Mouse (Mus musculus): ENCODE measurements around the gene Scn3b.

Scn3b gene

DNA sequence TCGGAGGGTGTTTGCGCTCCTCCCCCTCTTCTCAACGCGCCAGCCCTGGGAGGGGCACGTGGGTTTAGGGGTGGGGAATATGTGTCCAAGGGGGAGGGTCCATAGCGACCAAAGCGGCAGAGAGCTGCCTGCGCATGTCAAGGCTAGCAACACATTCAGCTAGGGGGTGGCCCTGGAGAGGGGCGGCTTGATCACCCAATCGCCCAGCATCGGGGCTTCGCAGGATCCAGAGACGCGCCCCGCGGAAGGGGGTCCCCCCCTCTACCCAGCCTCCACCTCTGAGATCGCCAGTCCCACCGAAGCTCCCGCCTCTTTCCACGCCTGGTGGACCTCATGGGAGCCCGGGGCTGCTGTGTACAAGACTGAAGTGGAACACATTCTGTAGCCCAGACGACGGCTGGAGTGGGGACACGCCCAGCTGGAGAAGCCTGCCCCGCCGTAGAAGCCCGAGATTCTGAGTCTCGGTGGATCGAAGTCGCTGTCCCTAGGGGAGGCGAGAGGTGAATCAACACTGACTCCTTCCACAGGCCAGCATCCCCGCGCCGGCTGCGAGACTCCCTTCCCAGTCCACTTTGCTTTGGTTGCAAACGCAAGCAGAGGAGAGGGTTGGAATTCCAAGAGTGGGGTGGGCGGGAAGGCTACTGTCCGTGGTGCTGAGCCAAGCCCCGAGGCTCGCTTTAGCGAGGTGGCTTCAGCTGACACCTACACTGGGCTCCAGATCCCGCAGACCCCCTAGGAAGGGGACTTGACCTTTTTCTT is at the start of gene Scn3b:
Scn3b (plus strand) TSS at position 115 of the 759 bp plus-strand sequence.
- DNase-seq (ENCODE audit: low read depth, low spot score): peak; percentile 86

DNA sequence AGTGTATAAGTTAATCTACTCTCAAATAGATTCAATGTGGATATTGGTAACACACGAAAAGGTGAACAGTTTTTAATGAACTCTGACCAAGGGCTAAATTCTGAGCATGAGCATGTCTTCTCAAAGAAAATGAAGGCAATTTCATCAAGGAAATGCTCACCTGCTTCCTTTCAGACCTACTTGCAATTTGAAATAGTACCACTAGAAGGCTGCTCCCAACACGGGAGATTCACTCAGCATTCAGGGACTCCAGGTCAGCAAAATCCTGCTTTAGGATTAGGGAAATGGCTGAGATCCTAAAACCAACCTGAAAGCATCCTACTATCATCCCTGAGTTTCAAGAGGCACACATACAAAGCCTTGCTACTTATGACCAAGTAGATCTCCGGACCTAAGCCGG is 44.7 kb upstream of the Scn3b start:
- DNase-seq (ENCODE audit: low read depth, low spot score): no peak

DNA sequence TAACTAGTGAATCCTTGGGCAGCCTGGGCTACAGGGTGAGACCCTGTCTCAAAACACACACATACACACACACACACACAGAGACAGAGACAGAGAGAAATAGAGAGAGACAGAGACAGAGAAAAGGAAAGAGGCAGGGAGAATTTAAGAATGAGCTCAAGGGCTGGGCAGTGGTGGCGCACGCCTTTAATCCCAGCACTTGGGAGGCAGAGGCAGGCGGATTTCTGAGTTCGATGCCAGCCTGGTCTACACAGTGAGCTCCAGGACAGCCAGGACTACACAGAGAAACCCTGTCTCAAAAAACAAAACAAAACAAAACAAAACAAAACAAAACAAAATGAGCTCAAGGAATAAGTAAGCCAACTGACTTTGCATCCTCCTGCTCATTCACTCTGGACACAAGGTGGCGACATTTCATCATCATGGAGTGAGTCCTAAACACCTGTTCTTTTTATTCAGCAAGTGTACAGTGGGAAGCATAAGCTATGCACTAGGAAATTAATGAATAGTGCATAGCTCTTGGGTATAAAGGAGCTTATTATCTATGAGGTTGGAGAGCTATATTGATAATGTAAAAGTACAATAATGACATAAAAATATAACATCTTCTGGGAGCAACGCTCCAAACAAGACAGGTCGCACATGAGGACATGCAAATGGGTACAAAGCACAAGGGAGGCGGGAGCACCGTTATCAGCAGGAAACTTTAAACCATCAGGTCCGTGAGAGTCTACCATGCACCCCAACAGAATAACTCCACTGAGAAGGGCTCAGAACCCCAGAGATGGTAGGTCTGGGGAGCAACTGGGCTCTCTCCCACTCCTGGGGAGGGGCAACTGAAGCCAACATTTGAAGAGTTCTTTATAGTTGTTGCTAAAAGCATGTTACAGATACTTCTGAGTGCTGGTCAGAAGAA is 40.9 kb upstream of the Scn3b start:
- DNase-seq (ENCODE audit: low read depth, low spot score): peak; percentile 69

DNA sequence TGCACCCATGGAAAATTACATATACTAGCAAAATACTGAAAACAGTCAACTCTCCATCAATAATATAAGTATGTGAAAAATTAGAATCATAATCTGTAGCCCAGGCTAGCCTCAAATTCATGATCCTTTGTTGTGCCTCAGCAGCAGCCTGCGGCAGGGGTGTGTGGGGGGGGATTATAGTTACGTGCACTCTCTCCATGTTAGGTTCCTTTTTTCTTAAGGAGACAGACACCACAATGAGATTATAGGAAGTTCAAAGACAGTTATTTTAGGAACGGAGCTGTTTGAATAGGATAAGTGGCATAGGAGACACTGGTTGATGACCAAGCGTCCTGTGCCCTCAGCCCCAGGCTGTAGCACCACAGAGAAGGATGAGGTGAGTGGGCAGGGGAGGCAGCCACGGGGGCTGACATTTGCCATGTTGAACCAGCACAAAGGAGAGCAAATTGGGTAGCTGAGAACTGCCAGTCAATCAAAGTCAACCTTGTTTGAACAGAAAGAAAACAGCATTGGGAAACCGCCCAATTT is 40.1 kb upstream of the Scn3b start:
- no peak for DNase-seq (ENCODE audit: low read depth, low spot score)

DNA sequence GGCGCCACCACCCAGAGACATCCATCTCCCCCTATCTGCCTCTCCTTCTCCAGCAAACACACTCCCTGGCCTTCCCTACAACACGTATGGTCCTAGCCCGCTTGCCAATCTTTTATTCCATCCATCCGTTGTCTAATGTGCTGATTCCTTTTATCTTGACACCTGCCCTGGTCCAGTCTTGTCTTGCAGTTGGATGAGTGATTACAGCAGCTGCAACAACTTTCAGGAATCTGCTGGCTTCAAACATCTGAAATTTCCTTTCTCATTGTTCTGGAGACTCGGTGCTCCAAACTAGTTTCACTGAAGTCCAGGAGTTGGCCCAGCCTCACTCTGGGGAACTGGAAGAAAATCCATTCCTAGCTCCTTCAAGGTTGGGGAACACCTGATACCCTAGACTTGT is 39.5 kb upstream of the Scn3b start:
- no peak for DNase-seq (ENCODE audit: low read depth, low spot score)

DNA sequence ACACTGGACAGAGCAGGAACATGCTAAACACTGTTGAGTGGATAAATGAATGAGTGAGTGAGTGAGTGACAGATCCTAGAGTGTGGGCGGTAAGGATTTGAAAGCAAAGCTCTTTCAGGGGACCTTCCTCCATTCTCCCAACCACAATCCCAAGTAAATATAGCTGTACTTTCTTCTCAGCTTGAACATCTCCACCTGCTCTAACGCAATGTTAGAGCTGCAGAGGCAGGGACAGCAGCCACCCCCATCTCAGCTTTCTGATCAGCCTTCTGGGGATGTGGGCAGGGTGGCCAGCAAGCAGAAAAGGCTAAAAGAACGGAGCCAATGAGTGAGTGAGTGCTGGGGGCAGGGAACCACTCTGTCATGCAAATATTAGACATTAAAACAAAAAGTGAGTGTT is 38.0 kb upstream of the Scn3b start:
- no peak for DNase-seq (ENCODE audit: low read depth, low spot score)

DNA sequence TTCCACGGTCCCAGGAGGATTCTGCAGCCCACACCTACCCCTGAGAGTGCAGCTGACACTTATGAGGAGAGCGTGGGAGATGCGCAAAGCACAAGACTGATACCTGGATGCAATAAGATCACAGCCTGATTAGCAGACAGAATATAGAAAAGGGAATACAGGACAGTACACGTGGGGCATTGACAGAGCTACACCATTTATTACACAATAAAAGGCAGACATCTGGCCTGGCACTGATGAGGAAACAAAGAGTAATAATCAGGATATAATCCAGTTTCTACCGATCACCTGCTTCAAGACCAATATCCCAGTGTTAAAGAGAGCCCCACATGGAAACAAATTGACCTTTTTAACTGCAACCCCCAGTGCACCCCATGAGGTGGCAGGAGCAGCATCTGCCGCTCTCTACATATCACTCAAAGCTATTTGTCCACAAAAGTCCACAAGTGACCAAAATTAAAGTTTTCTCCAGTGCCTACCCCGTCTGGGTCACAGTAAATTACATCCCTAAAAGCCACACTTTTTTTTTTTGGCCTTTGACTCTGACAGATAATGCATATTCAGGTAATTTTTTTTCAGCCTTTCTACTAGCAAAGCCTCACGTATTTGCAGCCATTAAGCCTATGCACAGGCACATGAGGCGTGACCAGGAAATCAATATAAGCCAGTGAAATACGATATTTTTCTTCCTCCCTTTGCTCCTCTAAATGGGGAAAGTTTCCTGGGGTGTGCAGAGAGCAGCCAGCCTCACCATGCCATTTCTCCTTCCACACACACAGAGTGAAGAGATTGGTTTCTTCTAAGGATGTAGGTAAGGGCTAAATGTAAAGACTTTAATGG is 34.6 kb upstream of the Scn3b start:
- no peak for DNase-seq (ENCODE audit: low read depth, low spot score)

DNA sequence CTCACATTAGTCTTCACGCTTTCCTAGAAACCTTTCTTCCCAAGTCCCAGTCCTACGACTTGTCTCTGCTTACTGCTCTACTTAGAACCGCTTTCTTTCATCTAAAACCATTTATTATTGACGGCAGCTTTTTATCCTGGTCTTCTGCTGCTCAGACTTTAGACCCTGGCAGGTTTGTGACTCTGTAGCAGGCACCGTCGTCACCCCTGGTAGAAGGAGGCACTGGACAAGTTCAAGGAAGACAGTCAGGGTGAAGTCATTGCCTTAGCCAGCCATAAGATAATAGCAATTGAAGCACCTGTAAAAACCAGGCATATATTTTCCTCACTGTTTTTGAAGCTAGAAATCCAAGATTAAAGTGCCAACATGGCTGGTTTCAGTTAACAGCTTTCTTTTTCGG is 33.8 kb upstream of the Scn3b start:
- DNase-seq (ENCODE audit: low read depth, low spot score): no peak

DNA sequence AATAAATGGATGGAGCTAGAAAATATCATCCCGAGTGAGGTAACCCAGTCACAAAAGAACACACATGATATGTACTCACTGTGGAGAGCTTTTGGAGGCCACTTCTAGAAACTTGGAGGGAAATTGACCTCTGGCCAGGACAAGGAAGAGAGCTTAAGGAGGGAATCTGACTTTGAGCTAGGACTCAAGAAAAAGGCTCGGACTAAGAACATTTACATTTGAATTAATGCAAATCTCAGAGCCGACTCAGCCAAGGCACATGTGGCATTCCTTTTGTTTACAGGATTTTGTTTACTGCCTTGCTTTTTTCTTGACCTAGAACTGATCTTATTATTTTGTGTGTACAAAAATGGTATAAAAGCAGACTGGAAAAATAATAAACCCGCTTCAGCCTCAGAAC is 29.3 kb upstream of the Scn3b start:
- no peak for DNase-seq (ENCODE audit: low read depth, low spot score)

DNA sequence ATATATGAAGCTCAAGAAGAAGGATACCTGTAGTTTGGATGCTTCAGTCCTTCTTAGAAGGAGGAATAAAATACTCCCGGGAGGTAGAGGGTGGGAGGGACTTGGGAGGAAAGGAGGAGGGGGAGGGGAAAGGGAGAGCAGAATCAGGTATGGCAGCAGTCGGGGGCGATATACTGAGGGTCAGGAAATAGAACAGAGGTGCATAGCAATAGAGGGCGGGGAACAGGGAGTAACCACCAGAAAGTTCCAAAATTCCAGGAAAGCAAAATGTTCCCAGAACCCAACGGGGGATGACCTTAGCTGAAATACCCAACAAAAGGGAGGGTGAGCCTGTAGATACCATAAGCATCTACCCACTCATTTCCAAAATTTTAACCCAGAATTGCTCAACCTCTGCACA is 28.7 kb upstream of the Scn3b start:
- DNase-seq (ENCODE audit: low read depth, low spot score): no peak

DNA sequence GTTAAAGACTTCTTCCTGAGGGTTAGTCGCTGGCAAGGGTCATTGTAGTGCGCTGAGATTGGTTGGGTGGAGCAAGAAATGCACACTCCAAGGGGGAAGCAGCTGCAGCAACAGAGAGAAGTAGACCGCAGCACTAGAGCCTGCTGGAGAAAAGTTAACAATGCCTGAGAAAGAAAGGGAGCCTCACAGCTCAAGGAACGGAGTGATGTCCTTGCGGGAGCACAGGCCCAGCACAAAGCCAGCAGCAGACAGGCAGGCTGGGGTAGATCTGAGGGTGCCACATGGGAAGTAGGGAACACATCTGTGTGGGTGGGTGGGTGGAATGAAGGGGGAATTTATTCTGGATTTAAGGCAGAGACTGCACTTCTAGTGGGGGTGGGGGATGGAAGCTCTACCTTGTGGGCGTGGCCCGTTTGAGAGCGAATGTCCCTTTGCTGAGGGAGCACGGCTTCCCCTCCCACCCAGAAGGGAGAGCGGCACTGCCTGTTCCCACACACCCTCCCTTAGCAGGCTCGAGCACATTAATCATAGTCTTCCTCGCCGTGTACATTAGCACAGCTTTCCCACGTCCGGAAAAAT is 27.7 kb upstream of the Scn3b start:
- no peak for DNase-seq (ENCODE audit: low read depth, low spot score)

DNA sequence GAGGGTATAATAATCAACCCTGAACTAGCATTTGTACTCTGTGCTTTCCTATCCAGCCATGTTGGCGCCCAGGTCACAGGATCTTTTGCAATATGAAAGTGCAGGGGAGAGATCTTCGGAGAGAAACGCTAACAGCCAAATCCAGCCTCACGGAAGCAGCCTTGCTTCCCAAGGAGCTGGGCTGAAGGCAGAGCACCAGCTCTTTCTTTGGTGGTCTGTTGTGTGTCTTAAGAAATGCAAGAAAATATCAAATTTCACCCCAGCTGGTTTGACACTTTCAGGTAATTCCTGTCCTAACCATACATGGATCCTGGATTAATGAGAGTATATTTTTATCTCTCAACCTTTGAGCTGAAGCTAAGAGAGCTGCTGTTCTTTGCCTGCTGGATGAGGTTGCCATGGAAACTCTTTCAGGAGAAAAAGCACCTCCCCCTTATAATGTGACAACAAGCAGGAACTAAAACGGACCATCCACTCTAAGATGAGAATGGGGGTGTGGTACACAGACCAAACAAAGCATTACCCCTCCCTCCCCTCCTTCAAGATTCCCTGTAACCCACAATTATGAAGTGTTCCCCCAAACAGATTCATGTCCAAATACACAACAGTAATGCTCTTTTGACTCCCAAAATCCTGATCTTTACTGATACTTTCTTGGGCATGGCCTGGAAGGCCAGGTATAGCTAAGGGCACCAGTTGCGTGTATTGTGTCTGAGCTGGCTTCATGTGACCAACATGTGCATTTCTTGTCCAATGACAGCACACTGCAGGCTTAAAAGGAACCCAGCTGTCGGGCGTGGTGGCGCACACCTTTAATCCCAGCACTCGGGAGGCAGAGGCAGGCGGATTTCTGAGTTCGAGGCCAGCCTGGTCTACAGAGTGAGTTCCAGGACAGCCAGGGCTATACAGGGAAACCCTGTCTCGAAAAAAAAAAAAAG is 26.8 kb upstream of the Scn3b start:
- DNase-seq (ENCODE audit: low read depth, low spot score): peak; percentile 75

DNA sequence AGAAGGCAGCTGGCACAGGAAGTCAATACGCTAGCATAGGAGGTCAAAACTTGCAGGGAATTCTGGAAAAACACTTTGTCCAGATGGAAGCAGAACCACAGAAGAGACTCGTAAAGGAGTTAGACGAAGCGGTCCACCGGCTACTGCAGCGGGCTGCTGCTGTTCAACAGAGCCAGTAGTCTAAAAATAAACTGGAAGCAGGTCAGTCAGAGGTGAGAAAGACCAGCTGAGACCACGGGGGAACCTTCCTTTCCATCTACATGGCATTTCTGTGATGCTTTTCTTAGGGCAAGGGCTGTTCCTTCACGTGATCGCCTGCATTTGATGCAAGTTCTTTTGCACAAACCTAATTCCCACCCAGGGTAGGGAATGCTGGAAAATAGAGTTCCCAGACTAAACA is 23.6 kb upstream of the Scn3b start:
- no peak for DNase-seq (ENCODE audit: low read depth, low spot score)

DNA sequence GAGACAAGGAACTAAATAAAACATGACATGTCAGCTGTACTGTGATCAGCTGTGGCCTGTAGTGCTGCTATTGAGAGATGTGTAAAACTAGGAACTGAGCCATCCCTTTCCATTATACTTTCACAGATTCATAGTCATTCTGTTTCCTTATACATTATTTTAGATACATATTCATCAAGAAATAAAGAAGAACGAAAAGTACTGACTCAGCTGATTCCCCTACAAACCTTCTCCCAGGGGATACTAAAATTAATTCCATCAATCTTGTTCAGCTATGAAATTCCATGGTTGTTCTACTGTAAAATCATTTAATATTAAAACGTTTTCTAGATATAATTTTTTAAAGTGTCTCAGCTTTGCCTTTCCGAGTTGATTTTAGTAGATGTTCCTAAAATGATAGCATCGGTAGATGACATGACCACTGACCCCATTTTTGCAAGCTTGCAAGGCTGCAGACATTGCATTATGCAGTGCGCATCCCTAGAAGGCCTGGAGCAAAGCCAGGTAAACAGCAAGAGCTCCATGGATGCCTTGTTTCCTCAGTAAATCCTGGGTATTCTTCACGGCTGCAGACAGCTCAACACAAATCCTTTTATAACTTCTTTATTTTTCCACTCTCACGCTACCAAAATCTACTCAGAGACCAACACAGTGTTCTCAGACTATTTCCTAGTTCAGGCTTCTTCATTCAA is 22.9 kb upstream of the Scn3b start:
- no peak for DNase-seq (ENCODE audit: low read depth, low spot score)

DNA sequence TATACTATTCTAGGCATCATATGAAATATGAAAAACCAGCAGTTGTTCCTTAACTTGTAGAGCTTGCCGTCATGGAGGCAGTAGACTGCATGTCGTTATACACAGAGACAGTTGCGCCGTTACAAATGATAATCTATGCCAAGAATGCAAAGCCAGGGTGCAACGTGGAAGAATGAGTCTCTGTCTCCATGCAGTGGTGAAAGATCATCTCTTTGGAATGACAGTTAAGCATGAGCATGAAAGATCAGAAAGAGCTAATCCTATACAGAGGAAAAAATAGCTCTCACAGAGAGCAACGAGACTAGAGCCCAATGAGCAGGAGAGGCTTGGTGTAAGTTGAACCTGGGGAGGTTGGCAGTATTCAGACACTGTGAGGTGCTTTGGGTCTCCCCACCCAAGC is 22.3 kb upstream of the Scn3b start:
- DNase-seq (ENCODE audit: low read depth, low spot score): no peak

DNA sequence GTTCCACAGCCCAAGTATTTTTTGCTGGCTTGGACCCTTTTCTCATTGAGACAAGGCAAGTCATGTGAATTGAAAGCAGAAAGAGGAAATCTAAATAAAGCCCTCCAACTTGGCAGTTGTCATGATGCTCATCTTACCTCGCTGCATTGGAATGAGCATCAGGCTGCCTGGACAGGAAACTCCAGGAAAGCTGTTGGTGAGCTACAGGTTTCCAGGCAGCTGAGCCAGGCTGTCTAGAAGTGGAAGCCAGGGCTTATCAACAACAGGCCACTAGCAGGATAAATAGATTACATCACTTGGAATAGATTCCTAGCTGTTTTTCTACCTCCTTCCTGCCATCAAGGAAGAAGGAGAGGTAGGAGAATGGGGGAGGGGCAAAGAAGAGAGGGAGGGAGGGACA is 19.9 kb upstream of the Scn3b start:
- no peak for DNase-seq (ENCODE audit: low read depth, low spot score)

DNA sequence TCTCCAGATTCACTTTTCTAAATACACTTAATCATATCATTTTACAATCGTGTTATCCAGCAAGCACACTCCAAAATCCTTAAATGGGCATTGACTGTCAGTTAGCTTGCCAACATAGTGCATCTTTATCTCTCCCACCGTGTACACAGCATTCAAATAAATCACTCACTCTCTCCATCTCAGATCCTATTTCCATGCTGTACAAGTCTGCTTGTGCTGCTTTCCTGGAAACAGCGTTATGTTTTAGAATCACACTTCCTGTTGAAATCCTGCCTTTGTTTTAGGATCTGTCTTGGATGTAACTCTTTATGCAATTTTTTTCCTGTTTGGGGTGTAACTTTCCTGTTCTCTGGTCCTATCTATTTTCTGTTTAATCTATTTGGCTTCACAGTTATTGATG is 16.6 kb upstream of the Scn3b start:
- DNase-seq (ENCODE audit: low read depth, low spot score): no peak

DNA sequence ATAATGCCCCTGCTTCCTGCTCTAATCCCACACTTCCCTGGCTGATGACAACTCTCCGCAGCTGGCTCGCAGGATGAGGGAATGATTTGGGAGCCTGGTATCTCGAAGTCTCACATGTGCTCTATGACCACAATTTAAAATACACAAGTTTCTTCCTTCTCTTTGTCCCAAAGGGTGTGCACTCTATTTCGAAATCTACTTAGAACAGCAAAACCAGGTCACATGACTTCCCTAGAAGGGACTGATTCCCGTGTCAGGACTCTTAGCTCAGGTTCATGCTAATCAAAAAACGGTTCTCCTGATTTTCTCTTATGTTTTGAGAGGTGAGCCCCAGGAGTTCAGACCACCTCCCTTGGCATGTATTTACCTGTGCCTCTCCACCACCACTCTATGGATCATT is 5.1 kb upstream of the Scn3b start:
- no peak for DNase-seq (ENCODE audit: low read depth, low spot score)

DNA sequence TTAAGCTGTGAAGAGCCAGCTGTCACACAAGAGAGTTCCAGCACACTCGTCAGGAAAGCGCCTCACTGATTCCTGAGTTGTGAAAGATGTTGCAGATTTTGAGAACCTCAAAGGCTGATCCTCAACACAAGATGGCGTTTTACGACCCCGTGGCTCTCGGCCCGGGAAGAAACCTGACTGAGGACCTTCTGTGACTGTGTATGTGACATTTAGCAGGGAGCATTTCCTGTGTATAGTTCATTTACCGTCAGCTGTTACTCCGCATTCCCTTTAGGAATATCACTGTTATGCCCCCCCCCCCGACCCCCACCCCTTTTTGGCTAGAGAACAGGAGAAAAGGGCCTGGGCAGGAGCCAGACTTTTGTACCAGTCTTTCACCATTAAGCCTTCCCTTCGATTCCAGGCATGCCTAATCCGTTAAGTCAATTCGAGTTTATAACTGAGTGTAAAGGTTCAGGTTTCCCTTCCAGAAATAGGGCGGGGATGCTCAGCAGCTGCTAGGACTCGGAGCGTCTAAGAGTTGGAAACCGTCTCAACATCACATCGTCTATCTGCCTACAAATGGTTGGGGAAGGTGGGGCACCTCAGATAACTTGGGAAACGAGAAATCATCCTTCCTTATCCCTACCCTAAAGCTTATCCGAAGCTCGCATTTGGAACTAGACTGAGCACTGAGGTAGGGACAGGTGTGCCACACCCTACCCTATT is 823 bp upstream of the Scn3b start:
- no peak for DNase-seq (ENCODE audit: low read depth, low spot score)
